7 mouse cellular contexts compared by ENCODE assay signal in the genomic region with DNA sequence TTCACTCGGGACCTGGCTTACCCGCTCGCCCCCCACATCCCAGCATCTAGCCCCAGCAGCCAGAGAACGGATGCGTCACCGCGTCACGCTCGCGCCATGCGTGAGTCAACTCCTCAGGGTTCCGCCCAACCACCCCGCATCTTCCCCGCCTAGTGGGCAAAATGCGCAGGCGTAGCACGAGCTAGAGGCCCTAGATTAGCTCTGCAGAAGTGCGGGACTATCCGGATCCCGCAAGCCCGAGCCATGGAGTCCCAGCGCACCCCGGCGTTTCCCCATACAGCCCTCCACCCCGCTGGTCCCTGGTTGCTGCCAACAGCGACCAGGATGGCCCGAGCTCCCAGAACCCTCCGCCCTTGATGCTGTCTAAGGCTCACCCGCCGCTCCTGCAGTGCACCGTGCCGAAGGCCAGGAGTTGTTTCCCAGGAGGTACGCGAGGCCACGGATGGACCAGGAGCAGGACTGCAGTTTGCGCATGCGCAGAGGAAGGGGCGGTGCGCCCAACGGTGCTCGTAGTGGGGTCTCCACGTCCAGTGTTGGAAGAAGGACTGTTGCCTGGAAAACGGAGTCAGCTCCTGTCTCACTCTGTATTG. TPM values are rescaled to one million over a fixed set of nuclear protein-coding genes. Genes with fewer than 3 reads are reported as not detected.
DNase-seq lines count a peak whose midpoint lies in the region; ATAC-seq lines count a peak whose summit lies in the region.

A gene (minus strand): TSS at position 487 of the 590 bp plus-strand sequence.

- WGBS in embryonic facial prominence, embryonic 11.5 days, result under 1% methylated on average over 43 of the region's 43 CpGs
- WGBS in limb, embryonic 10.5 days, result under 1% methylated on average over 43 of the region's 43 CpGs
- under 1% methylated on average over 43 of the region's 43 CpGs for WGBS in midbrain, embryonic 12.5 days

- peak within 1 kb of the TSS; percentile 70 for H3K4me3 ChIP-seq in embryonic facial prominence, embryonic 11.5 days (ENCODE audit: low read depth, low read length)
- H3K4me3 ChIP-seq in limb, embryonic 10.5 days, result peak within 1 kb of the TSS; percentile 89
- peak within 1 kb of the TSS; percentile 59 for H3K4me3 ChIP-seq in midbrain, embryonic 12.5 days

- H3K4me2 ChIP-seq in embryonic facial prominence, embryonic 11.5 days (ENCODE audit: low read depth, low read length), result peak within 1 kb of the TSS; percentile 78
- peak within 1 kb of the TSS; percentile 67 for H3K4me2 ChIP-seq in midbrain, embryonic 12.5 days (replicated peaks)

- peak; percentile 90 for DNase-seq in adrenal gland, postnatal 25 days
- DNase-seq in embryonic facial prominence, embryonic 11.5 days (ENCODE audit: low spot score), result peak; percentile 93
- DNase-seq in heart, adult 11 months, result peak; percentile 99
- peak; percentile 84 for DNase-seq in kidney, adult 11 months
- DNase-seq in limb, embryonic 10.5 days (ENCODE audit: low spot score), result peak; percentile 95
- peak; percentile 72 for DNase-seq in skeletal muscle tissue, adult 2 months (ENCODE audit: low read depth, low spot score)

- H3K4me1 ChIP-seq in embryonic facial prominence, embryonic 11.5 days (ENCODE audit: control insufficient read depth, insufficient read depth, low read length), result no peaks in the 10 kb centered on the region
- H3K4me1 ChIP-seq in limb, embryonic 10.5 days, result peaks cover 15% of the 10 kb centered on the region; the same call in 1 of the 2 replicates
- peaks cover 14% of the 10 kb centered on the region for H3K4me1 ChIP-seq in midbrain, embryonic 12.5 days

- peak; percentile 96 for ATAC-seq in embryonic facial prominence, embryonic 11.5 days (replicated peaks; ENCODE audit: insufficient number of reproducible peaks, low FRiP score, low TSS enrichment, low read depth)
- ATAC-seq in midbrain, embryonic 12.5 days (ENCODE audit: low FRiP score, low read depth), result peak; percentile 97

- peak within 1 kb of the TSS; percentile 92 for H3K9ac ChIP-seq in embryonic facial prominence, embryonic 11.5 days (replicated peaks; ENCODE audit: low read length)
- H3K9ac ChIP-seq in midbrain, embryonic 12.5 days (replicated peaks), result peak within 1 kb of the TSS; percentile 77

- peak within 1 kb of the TSS; percentile 92 for H3K27ac ChIP-seq in embryonic facial prominence, embryonic 11.5 days (replicated peaks; ENCODE audit: low read depth, low read length)
- H3K27ac ChIP-seq in limb, embryonic 10.5 days, result peak within 1 kb of the TSS; percentile 97
- H3K27ac ChIP-seq in midbrain, embryonic 12.5 days (replicated peaks), result peak within 1 kb of the TSS; percentile 93

- no peaks in the 10 kb centered on the region for H3K36me3 ChIP-seq in embryonic facial prominence, embryonic 11.5 days (replicated peaks; ENCODE audit: control insufficient read depth, insufficient read depth, low read depth, low read length)
- peaks cover 27% of the 10 kb centered on the region for H3K36me3 ChIP-seq in limb, embryonic 10.5 days
- no peaks in the 10 kb centered on the region; the same call in 1 of the 2 replicates for H3K36me3 ChIP-seq in midbrain, embryonic 12.5 days

- no peaks in the 10 kb centered on the region for H3K9me3 ChIP-seq in embryonic facial prominence, embryonic 11.5 days (replicated peaks; ENCODE audit: control insufficient read depth, low read length)
- no peaks in the 10 kb centered on the region for H3K9me3 ChIP-seq in limb, embryonic 10.5 days (replicated peaks)
- no peaks in the 10 kb centered on the region for H3K9me3 ChIP-seq in midbrain, embryonic 12.5 days

- no peaks in the 10 kb centered on the region for H3K27me3 ChIP-seq in embryonic facial prominence, embryonic 11.5 days (ENCODE audit: control insufficient read depth, insufficient read depth, low read length)
- H3K27me3 ChIP-seq in limb, embryonic 10.5 days (ENCODE audit: low read depth, poor library complexity, severe bottlenecking), result no peaks in the 10 kb centered on the region
- no peaks in the 10 kb centered on the region for H3K27me3 ChIP-seq in midbrain, embryonic 12.5 days

RNA-seq across cellular contexts. Expression of the gene that starts here (rescaled TPM):
- 3.7 and 5.2 TPM in 2 replicates for total RNA-seq in adrenal gland, postnatal 25 days (2021)
- polyA plus RNA-seq in embryonic facial prominence, embryonic 11.5 days (2014; fragmentation: Nextera tagmentation; extraction: Ambion mirVana), result 12.9 and 13.1 TPM in 2 replicates
- polyA plus RNA-seq in limb, embryonic 10.5 days (2016; fragmentation: Nextera tagmentation; extraction: Ambion mirVana), result 11.5 and 12.3 TPM in 2 replicates
- 13.9 and 14.9 TPM in 2 replicates for polyA plus RNA-seq in midbrain, embryonic 12.5 days (2016; fragmentation: Nextera tagmentation; extraction: Ambion mirVana)

Comparison
In these comparisons a context has a peak if more than half of its experiments do, and no peak if none do; other contexts are left out.
1. Peak in every context shown above with its lines: DNase-seq, ATAC-seq, H3K4me3 ChIP-seq and H3K27ac ChIP-seq.